Mouse (Mus musculus): Measurements from ENCODE around the gene Amh. TPM values are rescaled to one million over a fixed set of nuclear protein-coding genes. Genes with fewer than 3 reads are reported as not detected.

The Amh gene
- total RNA-seq, 2 experiments from 2014 or later: 0.39 TPM

- intact Hi-C loops (cut with DNase I): no loop called here
Observed at GRCm38 (mm10) chr10:80843931-80844547, 39.0 kb downstream of the Amh start, which contains the start of gene Lingo3. Gene Lingo3 (minus strand): TSS chr10:80844039.

GRCm38 (mm10) chr10:80845055-80845693, 40.1 kb downstream of the Amh start:
- intact Hi-C loops (cut with DNase I): no loop called here

More at GRCm38 (mm10) chr10:80843931-80844547, 39.0 kb downstream of the Amh start, which contains the start of gene Lingo3:
- no peak for DNase-seq (ENCODE audit: low spot score)

GRCm38 (mm10) chr10:80845732-80846131, 40.7 kb downstream of the Amh start:
- DNase-seq (ENCODE audit: low spot score): no peak
- intact Hi-C loops (cut with DNase I): no loop called here

More at GRCm38 (mm10) chr10:80845055-80845693, 40.1 kb downstream of the Amh start:
- no peak for DNase-seq (ENCODE audit: low spot score)

- no peak for DNase-seq (ENCODE audit: low spot score)
Observed at GRCm38 (mm10) chr10:80848571-80848970, 43.5 kb downstream of the Amh start.

GRCm38 (mm10) chr10:80854913-80855748, 50.1 kb downstream of the Amh start, which contains the start of the genes Lsm7 and Sppl2b:
Gene Lsm7 (minus strand): TSS chr10:80855209.
Gene Sppl2b (plus strand): TSS chr10:80855275.
- intact Hi-C loops (cut with DNase I): no loop called here
- DNase-seq (ENCODE audit: low spot score): peak; percentile 93

More at GRCm38 (mm10) chr10:80848571-80848970, 43.5 kb downstream of the Amh start:
- intact Hi-C loops (cut with DNase I): no loop called here

- intact Hi-C loops (cut with DNase I): no loop called here
- DNase-seq (ENCODE audit: low spot score): no peak
Observed at GRCm38 (mm10) chr10:80855749-80856073, 50.7 kb downstream of the Amh start.

GRCm38 (mm10) chr10:80856267-80856666, 51.2 kb downstream of the Amh start:
- no peak for DNase-seq (ENCODE audit: low spot score)
- intact Hi-C loops (cut with DNase I): no loop called here

GRCm38 (mm10) chr10:80856908-80857307, 51.9 kb downstream of the Amh start:
- intact Hi-C loops (cut with DNase I): no loop called here
- no peak for DNase-seq (ENCODE audit: low spot score)

Small RNA genes lying within 50 kb of the gene (microRNA-seq; reads per million reads assigned to microRNA genes)
- 2.8 reads per million, percentile 3 among the genes with 10 or more reads in this experiment for gene Mir1982

Other genes starting within 250 kb of the Amh start
- 10 to 100 TPM; 11.1 to 12.2 TPM for gene Rexo1, start 243.7 kb upstream of the Amh start, total RNA-seq (2021)
- gene Klf16, start 227.9 kb upstream of the Amh start, total RNA-seq (2021): 1 to 10 TPM; 3.0 to 4.5 TPM
- gene Abhd17a, start 214.9 kb upstream of the Amh start, total RNA-seq (2021): 10 to 100 TPM; 50.1 to 51.1 TPM
- gene Scamp4, start 202.4 kb upstream of the Amh start, total RNA-seq (2021): 10 to 100 TPM; 21.0 to 21.7 TPM
- gene Adat3, start 202.4 kb upstream of the Amh start, total RNA-seq (2021): 1 to 10 TPM in 1 of 2 experiments, under 1 TPM in 1; 0.84 to 1.2 TPM
- under 1 TPM; 0.52 to 0.59 TPM for gene Gm49322, start 199.2 kb upstream of the Amh start, total RNA-seq (2021)
- 100 to 1,000 TPM; 116 TPM for gene Csnk1g2, start 182.4 kb upstream of the Amh start, total RNA-seq (2021)
- 10 to 100 TPM; 41.5 to 45.8 TPM for gene Btbd2, start 148.2 kb upstream of the Amh start, total RNA-seq (2021)
- gene Mknk2, start 127.1 kb upstream of the Amh start, total RNA-seq (2021): 100 to 1,000 TPM; 158 to 181 TPM
- 1 to 10 TPM; 8.2 to 8.9 TPM for gene Mob3a, start 103.3 kb upstream of the Amh start, total RNA-seq (2021)
- 1 to 10 TPM; 2.6 to 3.4 TPM for gene Izumo4, start 103.1 kb upstream of the Amh start, total RNA-seq (2021)
- gene Ap3d1, start 63.0 kb upstream of the Amh start, total RNA-seq (2021): 10 to 100 TPM; 39.8 to 44.2 TPM
- 10 to 100 TPM; 31.2 to 31.4 TPM for gene Dot1l, start 50.0 kb upstream of the Amh start, total RNA-seq (2021)
- 10 to 100 TPM; 29.6 to 29.9 TPM for gene Sf3a2, start 7.0 kb upstream of the Amh start, total RNA-seq (2021)
- gene Plekhj1, start 6.6 kb upstream of the Amh start, total RNA-seq (2021): 10 to 100 TPM; 27.4 to 29.7 TPM
- under 1 TPM; 0.48 to 0.81 TPM for gene Jsrp1, start 8.3 kb downstream of the Amh start, total RNA-seq (2021)
- gene Oaz1, start 21.4 kb downstream of the Amh start, total RNA-seq (2021): 100 to 1,000 TPM; 883 to 894 TPM
- 10 to 100 TPM in 1 of 2 experiments, 1 to 10 TPM in 1; 6.3 to 10.6 TPM for gene Lingo3, start 38.8 kb downstream of the Amh start, total RNA-seq (2021)
- gene Lsm7, start 50.0 kb downstream of the Amh start, total RNA-seq (2021): 10 to 100 TPM; 20.9 to 31.6 TPM
- 10 to 100 TPM; 22.4 to 23.6 TPM for gene Sppl2b, start 50.0 kb downstream of the Amh start, total RNA-seq (2021)
- gene Tmprss9, start 66.6 kb downstream of the Amh start, total RNA-seq (2021): not detected
- gene Timm13, start 95.7 kb downstream of the Amh start, total RNA-seq (2021): 100 to 1,000 TPM; 143 to 148 TPM
- 1 to 10 TPM; 4.6 to 5.6 TPM for gene Lmnb2, start 113.0 kb downstream of the Amh start, total RNA-seq (2021)
- 10 to 100 TPM in 1 of 2 experiments, 1 to 10 TPM in 1; 8.2 to 14.1 TPM for gene Gadd45b, start 124.8 kb downstream of the Amh start, total RNA-seq (2021)
- under 1 TPM; 0.13 to 0.34 TPM for gene Gng7, start 209.7 kb downstream of the Amh start, total RNA-seq (2021)
- not detected for gene Diras1, start 220.4 kb downstream of the Amh start, total RNA-seq (2021)
- 10 to 100 TPM; 14.0 to 14.3 TPM for gene Slc39a3, start 232.2 kb downstream of the Amh start, total RNA-seq (2021)

Measured in heart, postnatal 25 days (tissue).